25 mouse cellular contexts compared by ENCODE assay signal in the genomic region with DNA sequence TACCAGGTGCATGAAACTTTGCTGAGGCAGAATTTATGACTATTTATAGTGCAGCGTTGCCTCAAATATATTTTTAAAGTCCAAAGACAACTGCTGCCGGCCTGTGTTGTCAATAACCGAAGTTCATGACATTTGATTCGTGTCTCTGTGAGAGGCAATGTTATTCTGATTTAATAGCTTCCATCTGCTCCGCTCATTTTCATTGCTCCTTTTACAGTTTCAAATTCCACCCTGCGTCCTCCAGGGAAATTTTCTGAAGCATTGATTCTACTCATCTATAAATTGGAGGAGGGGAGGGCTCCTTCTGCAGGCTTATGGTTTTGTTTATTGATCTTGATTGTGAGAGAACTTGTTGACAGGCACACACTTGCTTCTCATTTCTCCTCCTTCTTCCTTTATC.
A peak's percentile ranks its signal among the peaks of the same experiment; 100 is the strongest.
DNase-seq lines count a peak whose midpoint lies in the region; ATAC-seq lines count a peak whose summit lies in the region.
"Had no signal": no experiment of that assay in that cellular context is flagged by ENCODE, and none has a peak within 500 bp of the region (broad histone marks: within the 10 kb centered on the region; RNA-seq: fewer than 3 reads in every experiment).

No protein-coding gene starts in this region.

- no peaks in the 10 kb centered on the region for H3K27me3 ChIP-seq in embryonic facial prominence, embryonic 14.5 days (replicated peaks; ENCODE audit: control insufficient read depth, insufficient read depth, low read length)
- H3K27me3 ChIP-seq: embryonic facial prominence, embryonic 15.5 days; heart, embryonic 12.5 days; heart, embryonic 15.5 days; hindbrain, embryonic 15.5 days had no signal

- no peak overlapping the region for H3K4me3 ChIP-seq in embryonic facial prominence, embryonic 14.5 days (ENCODE audit: low read depth, low read length)
- H3K4me3 ChIP-seq: embryonic facial prominence, embryonic 15.5 days; heart, embryonic 12.5 days; heart, embryonic 15.5 days; hindbrain, embryonic 15.5 days had no signal

- H3K4me1 ChIP-seq in embryonic facial prominence, embryonic 14.5 days (ENCODE audit: control insufficient read depth, insufficient read depth, low read length), result peaks cover 4% of the 10 kb centered on the region; the same call in 1 of the 2 replicates
- H3K4me1 ChIP-seq: embryonic facial prominence, embryonic 15.5 days; heart, embryonic 12.5 days; heart, embryonic 15.5 days; hindbrain, embryonic 15.5 days had no signal

- no peaks in the 10 kb centered on the region for H3K36me3 ChIP-seq in embryonic facial prominence, embryonic 14.5 days (ENCODE audit: control insufficient read depth, insufficient read depth, low read length)
- H3K36me3 ChIP-seq: embryonic facial prominence, embryonic 15.5 days; heart, embryonic 12.5 days; heart, embryonic 15.5 days; hindbrain, embryonic 15.5 days had no signal

- peak; percentile 52 for DNase-seq in embryo, embryonic 10 days (ENCODE audit: low spot score)
- DNase-seq in embryo, embryonic 9.5 days (ENCODE audit: extremely low spot score), result no peak
- peak; percentile 17 for DNase-seq in embryo, embryonic 11.5 days (ENCODE audit: low read depth, low spot score)
- DNase-seq in embryonic facial prominence, embryonic 14.5 days (ENCODE audit: low spot score), result peak; percentile 64
- no peak for DNase-seq in spleen, adult 18-20 months
- no peak for DNase-seq in heart, postnatal 25 days (ENCODE audit: low spot score)
- DNase-seq in kidney, postnatal 36 days, result no peak
- DNase-seq: adrenal gland, adult 8-10 months; adrenal gland, postnatal 25 days; cerebellum, adult 11-12 months; cerebellum, adult 8-10 months; cerebellum, postnatal 10 days; cerebellum, postnatal 36 days; forebrain, postnatal 0 days; gastrocnemius, postnatal 14 days; heart, adult 11 months; heart, postnatal 10 days; heart, postnatal 4 days had no signal

- intact Hi-C loops in heart, postnatal 25 days (cut with DNase I), result no loop called here

- WGBS in embryonic facial prominence, embryonic 14.5 days, result 21% methylated on average over 6 of the region's 6 CpGs

- H3K4me2 ChIP-seq in embryonic facial prominence, embryonic 14.5 days (ENCODE audit: low read depth, low read length), result no peak overlapping the region
- H3K4me2 ChIP-seq: embryonic facial prominence, embryonic 15.5 days; heart, embryonic 12.5 days; heart, embryonic 15.5 days; hindbrain, embryonic 15.5 days had no signal

- H3K9ac ChIP-seq in embryonic facial prominence, embryonic 14.5 days (ENCODE audit: low read depth, low read length), result no peak overlapping the region
- H3K9ac ChIP-seq: embryonic facial prominence, embryonic 15.5 days; forebrain, postnatal 0 days; heart, embryonic 12.5 days; heart, embryonic 15.5 days; hindbrain, embryonic 15.5 days had no signal

- no peaks in the 10 kb centered on the region for H3K9me3 ChIP-seq in embryonic facial prominence, embryonic 14.5 days (ENCODE audit: control insufficient read depth, low read length)
- H3K9me3 ChIP-seq: embryonic facial prominence, embryonic 15.5 days; heart, embryonic 12.5 days; heart, embryonic 15.5 days; hindbrain, embryonic 15.5 days had no signal

- no peak for ATAC-seq in embryonic facial prominence, embryonic 14.5 days (ENCODE audit: low read depth)
- ATAC-seq: activated CD4-positive, CD25-positive, alpha-beta regulatory T cell, adult 4 months; forebrain, embryonic 14.5 days; forebrain, postnatal 0 days; intestine, postnatal 0 days had no signal

- H3K27ac ChIP-seq in embryonic facial prominence, embryonic 14.5 days (replicated peaks; ENCODE audit: low read depth, low read length), result no peak overlapping the region
- H3K27ac ChIP-seq: embryonic facial prominence, embryonic 15.5 days; heart, embryonic 15.5 days; hindbrain, embryonic 15.5 days had no signal

Comparison
In these comparisons a context has a peak if more than half of its experiments do, and no peak if none do; other contexts are left out.
1. DNase-seq: peak in embryo, embryonic 10 days (single experiment), embryo, embryonic 11.5 days (single experiment) and embryonic facial prominence, embryonic 14.5 days (single experiment); none in embryo, embryonic 9.5 days (single experiment), spleen, adult 18-20 months (0 of 2), heart, postnatal 25 days (single experiment) and kidney, postnatal 36 days (0 of 2).